Mouse (Mus musculus): Measurements from ENCODE around the gene Zdhhc1. TPM values are rescaled to one million over a fixed set of nuclear protein-coding genes. Genes with fewer than 3 reads are reported as not detected.

Gene Zdhhc1
- polyA plus RNA-seq, 1 experiment from 2014 or later: 19.6 TPM

GRCm38 (mm10) chr8:105468002-105468720 is 28.5 kb downstream of the Zdhhc1 start:
- Histone ChIP-seq H3K27ac (replicated peaks; ENCODE audit: low read depth, low read length) (no peak overlapping the region), H3K36me3 (ENCODE audit: control insufficient read depth, insufficient read depth, low read length) (no peaks in the 10 kb centered on the region), H3K9me3 (ENCODE audit: control insufficient read depth, low read length) (no peaks in the 10 kb centered on the region), H3K27me3 (ENCODE audit: control insufficient read depth, insufficient read depth, low read length) (peaks cover 8% of the 10 kb centered on the region), H3K4me3 (ENCODE audit: low read depth, low read length) (no peak overlapping the region), H3K4me1 (ENCODE audit: control insufficient read depth, insufficient read depth, low read length) (peaks cover 22% of the 10 kb centered on the region), H3K9ac (ENCODE audit: low read length) (no peak overlapping the region), H3K4me2 (ENCODE audit: low read depth, severe bottlenecking) (no peak overlapping the region)
- no peak for ATAC-seq (ENCODE audit: insufficient number of reproducible peaks, low FRiP score, low TSS enrichment, low read depth)
- 91% methylated on average over 27 of the region's 27 CpGs for WGBS
- no peak for DNase-seq (ENCODE audit: low spot score)

DNA sequence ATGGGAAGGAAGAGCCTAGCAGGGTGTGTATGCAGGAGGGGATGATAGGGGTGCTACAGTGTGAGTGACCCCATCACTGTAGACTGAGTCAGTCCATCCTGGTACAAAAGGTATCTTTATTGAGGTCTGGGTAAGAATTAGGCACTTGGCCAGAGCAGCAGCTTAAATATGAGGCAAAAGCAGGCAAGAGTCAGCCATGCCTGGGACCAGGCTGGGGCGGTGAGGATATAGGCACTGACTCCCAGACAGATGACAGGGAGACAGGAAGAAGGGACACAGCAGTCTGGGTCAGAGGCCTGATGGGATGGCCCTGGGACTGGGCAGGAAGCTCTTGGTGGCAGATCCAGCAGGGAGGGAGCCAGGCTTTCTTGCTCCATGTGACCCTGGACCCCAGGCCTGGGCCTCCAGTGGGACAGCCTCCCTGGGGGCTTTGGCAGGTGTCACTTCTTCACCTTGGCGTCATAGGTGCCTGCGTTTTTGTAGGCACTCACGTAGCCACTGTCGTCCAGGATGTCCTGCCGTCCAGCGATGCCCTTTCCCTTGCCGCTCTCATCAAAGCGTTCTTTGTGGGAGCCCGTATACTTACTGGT is 29.2 kb downstream of the Zdhhc1 start:
- Histone ChIP-seq H3K9me3 (ENCODE audit: control insufficient read depth, low read length) (no peaks in the 10 kb centered on the region), H3K27me3 (ENCODE audit: control insufficient read depth, insufficient read depth, low read length) (peaks cover 2% of the 10 kb centered on the region; the same call in 1 of the 2 replicates), H3K4me3 (ENCODE audit: low read depth, low read length) (no peak overlapping the region), H3K4me2 (ENCODE audit: low read depth, severe bottlenecking) (no peak overlapping the region), H3K36me3 (ENCODE audit: control insufficient read depth, insufficient read depth, low read length) (no peaks in the 10 kb centered on the region), H3K27ac (replicated peaks; ENCODE audit: low read depth, low read length) (no peak overlapping the region), H3K4me1 (ENCODE audit: control insufficient read depth, insufficient read depth, low read length) (peaks cover 17% of the 10 kb centered on the region), H3K9ac (ENCODE audit: low read length) (no peak overlapping the region)
- ATAC-seq (ENCODE audit: insufficient number of reproducible peaks, low FRiP score, low TSS enrichment, low read depth) (no peak), DNase-seq (ENCODE audit: low spot score) (no peak)
- WGBS: 92% methylated on average over 10 of the region's 10 CpGs

DNA sequence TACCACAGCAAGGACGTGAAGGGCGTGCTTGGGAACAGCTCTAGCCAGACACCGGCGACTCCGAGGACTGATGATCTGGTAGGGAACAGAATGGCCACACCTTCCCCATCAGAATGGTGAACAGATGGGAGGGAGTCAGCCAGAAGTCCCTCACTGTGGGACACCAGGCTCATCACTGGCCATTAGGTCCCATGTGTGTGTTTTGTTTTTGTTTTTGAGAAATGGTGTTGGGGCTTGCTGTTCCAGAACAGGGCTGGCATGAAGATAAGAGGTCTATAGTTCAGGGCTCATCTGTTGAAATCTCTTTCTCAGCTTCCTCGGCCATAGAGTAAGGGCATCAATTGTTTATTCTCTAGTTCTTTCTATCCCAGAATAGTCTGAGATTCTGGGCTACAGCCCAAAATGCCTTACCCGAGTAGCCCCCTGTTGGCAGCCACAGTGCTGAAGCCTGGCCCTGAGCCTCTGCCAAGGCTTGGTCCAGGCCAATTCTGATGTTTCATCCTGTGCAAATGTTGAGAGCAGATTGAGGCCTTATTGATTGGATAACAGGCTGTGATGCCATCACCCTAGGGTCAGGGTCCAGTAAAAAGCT is 29.9 kb downstream of the Zdhhc1 start:
- Histone ChIP-seq H3K4me1 (ENCODE audit: control insufficient read depth, insufficient read depth, low read length) (peaks cover 15% of the 10 kb centered on the region), H3K36me3 (ENCODE audit: control insufficient read depth, insufficient read depth, low read length) (no peaks in the 10 kb centered on the region), H3K9ac (ENCODE audit: low read length) (no peak overlapping the region), H3K4me3 (ENCODE audit: low read depth, low read length) (no peak overlapping the region), H3K27me3 (ENCODE audit: control insufficient read depth, insufficient read depth, low read length) (no peaks in the 10 kb centered on the region), H3K9me3 (ENCODE audit: control insufficient read depth, low read length) (no peaks in the 10 kb centered on the region), H3K4me2 (ENCODE audit: low read depth, severe bottlenecking) (no peak overlapping the region), H3K27ac (replicated peaks; ENCODE audit: low read depth, low read length) (no peak overlapping the region)
- WGBS: 76% methylated on average over 7 of the region's 7 CpGs
- ATAC-seq (ENCODE audit: insufficient number of reproducible peaks, low FRiP score, low TSS enrichment, low read depth) (no peak), DNase-seq (ENCODE audit: low spot score) (no peak)

DNA sequence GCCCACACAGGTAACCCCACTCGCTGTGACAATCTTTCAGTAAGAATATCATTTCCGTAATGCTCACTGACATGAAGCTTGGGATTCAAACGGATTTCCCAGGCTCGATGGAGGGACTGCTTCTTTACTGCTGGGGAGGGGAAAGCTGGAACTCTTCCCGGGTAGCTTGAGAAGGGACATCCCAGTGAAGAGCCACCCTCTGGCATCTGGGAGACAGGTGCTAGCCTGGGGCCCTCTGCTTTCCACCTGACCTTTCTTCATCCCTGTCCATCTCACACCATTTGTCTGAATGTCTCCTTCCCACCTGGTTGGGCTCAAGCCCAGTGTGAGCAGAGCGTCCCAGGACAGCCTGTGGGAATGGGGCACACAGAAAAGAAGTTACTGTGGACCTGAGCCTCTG is 30.5 kb downstream of the Zdhhc1 start:
- Histone ChIP-seq H3K27ac (replicated peaks; ENCODE audit: low read depth, low read length) (no peak overlapping the region), H3K9me3 (ENCODE audit: control insufficient read depth, low read length) (no peaks in the 10 kb centered on the region), H3K9ac (ENCODE audit: low read length) (no peak overlapping the region), H3K4me1 (ENCODE audit: control insufficient read depth, insufficient read depth, low read length) (peaks cover 15% of the 10 kb centered on the region), H3K27me3 (ENCODE audit: control insufficient read depth, insufficient read depth, low read length) (no peaks in the 10 kb centered on the region), H3K36me3 (ENCODE audit: control insufficient read depth, insufficient read depth, low read length) (no peaks in the 10 kb centered on the region), H3K4me3 (ENCODE audit: low read depth, low read length) (no peak overlapping the region), H3K4me2 (ENCODE audit: low read depth, severe bottlenecking) (no peak overlapping the region)
- WGBS: 81% methylated on average over 6 of the region's 6 CpGs
- ATAC-seq (ENCODE audit: insufficient number of reproducible peaks, low FRiP score, low TSS enrichment, low read depth): no peak
- DNase-seq (ENCODE audit: low spot score): no peak

GRCm38 (mm10) chr8:105464595-105464994 is 32.1 kb downstream of the Zdhhc1 start:
- Histone ChIP-seq H3K4me2 (ENCODE audit: low read depth, severe bottlenecking) (no peak overlapping the region), H3K9me3 (ENCODE audit: control insufficient read depth, low read length) (no peaks in the 10 kb centered on the region), H3K36me3 (ENCODE audit: control insufficient read depth, insufficient read depth, low read length) (no peaks in the 10 kb centered on the region), H3K4me3 (ENCODE audit: low read depth, low read length) (no peak overlapping the region), H3K9ac (ENCODE audit: low read length) (no peak overlapping the region), H3K27ac (replicated peaks; ENCODE audit: low read depth, low read length) (no peak overlapping the region), H3K4me1 (ENCODE audit: control insufficient read depth, insufficient read depth, low read length) (peaks cover 6% of the 10 kb centered on the region; the same call in 1 of the 2 replicates), H3K27me3 (ENCODE audit: control insufficient read depth, insufficient read depth, low read length) (no peaks in the 10 kb centered on the region)
- no peak for DNase-seq (ENCODE audit: low spot score)
- WGBS: 80% methylated on average over 7 of the region's 7 CpGs
- no peak for ATAC-seq (ENCODE audit: insufficient number of reproducible peaks, low FRiP score, low TSS enrichment, low read depth)

DNA sequence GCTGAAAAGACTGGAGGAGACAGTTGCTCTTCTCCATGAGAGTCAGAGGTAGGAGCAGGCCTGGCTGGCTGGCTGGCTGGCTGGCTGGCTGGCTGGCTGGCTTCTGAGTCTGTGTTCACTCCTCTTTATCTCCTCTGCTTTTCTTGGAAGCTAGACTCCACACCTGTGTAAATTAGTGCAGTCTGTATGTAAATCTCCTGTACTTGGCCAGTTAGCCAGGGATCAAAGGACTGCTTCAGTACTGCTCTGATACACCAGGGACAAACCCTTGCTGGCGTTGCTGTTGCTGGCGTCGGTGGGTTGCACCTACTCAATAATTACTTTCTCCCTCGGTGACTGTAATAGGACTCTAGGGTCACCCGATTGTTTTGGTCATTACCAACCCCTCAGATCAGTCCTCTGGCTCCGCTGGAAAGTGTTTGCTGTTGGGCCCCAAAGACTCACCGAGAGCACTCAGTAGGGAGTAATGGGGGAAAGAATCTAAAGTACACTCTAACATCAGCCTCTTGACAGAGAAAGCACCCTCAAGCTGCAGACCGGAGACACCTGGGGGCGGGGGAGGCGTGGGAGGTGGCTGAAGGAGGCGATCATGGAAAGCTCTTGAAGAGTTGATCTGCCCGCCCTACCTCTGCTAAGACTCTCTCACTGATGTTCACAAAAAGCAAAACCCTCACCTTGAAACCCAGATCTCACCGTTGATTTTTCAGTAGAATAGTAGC is 35.5 kb downstream of the Zdhhc1 start:
- ATAC-seq (ENCODE audit: insufficient number of reproducible peaks, low FRiP score, low TSS enrichment, low read depth) (no peak), DNase-seq (ENCODE audit: low spot score) (no peak)
- Histone ChIP-seq H3K27me3 (ENCODE audit: control insufficient read depth, insufficient read depth, low read length) (no peaks in the 10 kb centered on the region), H3K9ac (ENCODE audit: low read length) (no peak overlapping the region), H3K27ac (replicated peaks; ENCODE audit: low read depth, low read length) (no peak overlapping the region), H3K36me3 (ENCODE audit: control insufficient read depth, insufficient read depth, low read length) (no peaks in the 10 kb centered on the region), H3K4me1 (ENCODE audit: control insufficient read depth, insufficient read depth, low read length) (no peaks in the 10 kb centered on the region), H3K4me3 (ENCODE audit: low read depth, low read length) (no peak overlapping the region), H3K4me2 (ENCODE audit: low read depth, severe bottlenecking) (no peak overlapping the region), H3K9me3 (ENCODE audit: control insufficient read depth, low read length) (no peaks in the 10 kb centered on the region)
- 44% methylated on average over 13 of the region's 13 CpGs for WGBS

- WGBS: 64% methylated on average over 10 of the region's 10 CpGs
- DNase-seq (ENCODE audit: low spot score): no peak
- Histone ChIP-seq H3K9ac (ENCODE audit: low read length) (no peak overlapping the region), H3K27ac (replicated peaks; ENCODE audit: low read depth, low read length) (no peak overlapping the region), H3K4me1 (ENCODE audit: control insufficient read depth, insufficient read depth, low read length) (no peaks in the 10 kb centered on the region), H3K27me3 (ENCODE audit: control insufficient read depth, insufficient read depth, low read length) (no peaks in the 10 kb centered on the region), H3K4me3 (ENCODE audit: low read depth, low read length) (no peak overlapping the region), H3K36me3 (ENCODE audit: control insufficient read depth, insufficient read depth, low read length) (no peaks in the 10 kb centered on the region), H3K4me2 (ENCODE audit: low read depth, severe bottlenecking) (no peak overlapping the region), H3K9me3 (ENCODE audit: control insufficient read depth, low read length) (no peaks in the 10 kb centered on the region)
- ATAC-seq (ENCODE audit: insufficient number of reproducible peaks, low FRiP score, low TSS enrichment, low read depth): no peak
Measured at GRCm38 (mm10) chr8:105455218-105455617, 41.5 kb downstream of the Zdhhc1 start.

DNA sequence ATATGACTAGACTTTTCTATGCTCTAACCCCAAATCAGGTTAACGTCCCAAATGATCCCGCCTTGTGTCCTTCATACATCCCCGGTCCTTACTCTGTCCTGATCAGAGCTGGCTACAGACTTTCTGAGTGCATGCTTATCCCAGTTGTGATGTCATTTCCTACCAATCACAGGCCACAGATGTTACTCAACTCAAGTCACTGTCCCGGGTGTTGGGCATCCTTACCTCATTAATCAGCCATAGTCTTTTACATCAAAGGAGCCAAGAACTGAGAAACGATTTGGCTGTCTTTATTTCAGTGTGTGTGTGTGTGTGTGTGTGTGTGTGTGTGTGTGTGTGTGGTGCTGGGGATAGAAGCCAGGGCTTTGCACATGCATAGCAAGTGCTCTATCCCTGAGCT is 42.6 kb downstream of the Zdhhc1 start:
- Histone ChIP-seq H3K4me2 (ENCODE audit: low read depth, severe bottlenecking) (no peak overlapping the region), H3K27ac (replicated peaks; ENCODE audit: low read depth, low read length) (no peak overlapping the region), H3K4me1 (ENCODE audit: control insufficient read depth, insufficient read depth, low read length) (no peaks in the 10 kb centered on the region), H3K27me3 (ENCODE audit: control insufficient read depth, insufficient read depth, low read length) (no peaks in the 10 kb centered on the region), H3K9ac (ENCODE audit: low read length) (no peak overlapping the region), H3K9me3 (ENCODE audit: control insufficient read depth, low read length) (no peaks in the 10 kb centered on the region), H3K36me3 (ENCODE audit: control insufficient read depth, insufficient read depth, low read length) (no peaks in the 10 kb centered on the region), H3K4me3 (ENCODE audit: low read depth, low read length) (no peak overlapping the region)
- ATAC-seq (ENCODE audit: insufficient number of reproducible peaks, low FRiP score, low TSS enrichment, low read depth): no peak
- no peak for DNase-seq (ENCODE audit: low spot score)
- WGBS: 62% methylated on average over 5 of the region's 5 CpGs

All from limb, embryonic 11.5 days (tissue).